Mouse (Mus musculus) spleen, adult 2 months (tissue): ENCODE measurements around the gene Gaa.

Experiments used
- CTCF ChIP-seq: fragments of 200-500 bp; IDR thresholded peaks from 2 replicates; pipeline ENCODE4 v1.5.1; 2011; ENCODE audit warnings: mild to moderate bottlenecking, inconsistent platforms; ENCODE audit not compliant: insufficient read depth, insufficient read length, insufficient replicate concordance; ENCODE audit errors: extremely low read depth
- POLR2A ChIP-seq: fragments of 200-500 bp; IDR thresholded peaks from 2 replicates; pipeline ENCODE4 v1.6.1; 2011; ENCODE audit warnings: low read depth, low read length, inconsistent platforms

- TF ChIP-seq POLR2A (no peak), CTCF (no peak)
These were observed 45.7 kb upstream of the Gaa start for GRCm38 (mm10) chr11:119221812-119222510.
